Mouse (Mus musculus) ES-E14 (cell line): ENCODE measurements around the gene Nfasc. TPM values are rescaled to one million over a fixed set of nuclear protein-coding genes. Genes with fewer than 3 reads are reported as not detected.

ENCODE experiments used
- DNase-seq: peaks from one replicate; pipeline ENCODE4 v3.0.0-alpha.2; 2013; ENCODE audit warnings: low read depth, low spot score
- H3K27ac ChIP-seq: 2 replicates; pipeline ENCODE4 v1.5.1; 2012; ENCODE audit warnings: low read depth, mild to moderate bottlenecking, low read length, moderate library complexity, mixed read lengths; ENCODE audit not compliant: poor library complexity, insufficient read depth, severe bottlenecking
- H3K36me3 ChIP-seq: 2 replicates; pipeline ENCODE4 v1.6.1; 2012; ENCODE audit warnings: mild to moderate bottlenecking, low read length, moderate library complexity, mixed read lengths; ENCODE audit not compliant: control insufficient read depth, poor library complexity, insufficient read depth, severe bottlenecking
- H3K4me1 ChIP-seq, 2 experiments: fragments of 150-350 bp in 1 of 2; sonication (generic) in 1 of 2; 2 replicates each; pipeline ENCODE4 v1.6.1; 2012; ENCODE audit warnings: low read length in 2 of 2, mild to moderate bottlenecking in 1 of 2, mixed read lengths in 1 of 2; ENCODE audit not compliant: control insufficient read depth in 2 of 2, insufficient read depth in 2 of 2, poor library complexity in 1 of 2
- H3K4me3 ChIP-seq, 2 experiments: fragments of 150-350 bp in 1 of 2; sonication (generic) in 1 of 2; 2 replicates each; pipeline ENCODE4 v1.5.1; 2012; ENCODE audit warnings: low read length in 2 of 2, low read depth in 1 of 2, mild to moderate bottlenecking in 1 of 2, mixed read lengths in 1 of 2; ENCODE audit not compliant: insufficient read depth in 1 of 2, poor library complexity in 1 of 2, severe bottlenecking in 1 of 2
- H3K9ac ChIP-seq: 2 replicates; pipeline ENCODE4 v1.6.1; 2012; ENCODE audit warnings: low read depth, mild to moderate bottlenecking, low read length, mixed read lengths; ENCODE audit not compliant: poor library complexity, insufficient read depth, severe bottlenecking
- H3K9me3 ChIP-seq: fragments of 150-350 bp; sonication (generic); 2 replicates; pipeline ENCODE4 v1.6.1; 2012; ENCODE audit warnings: low read depth, mild to moderate bottlenecking, low read length; ENCODE audit not compliant: control insufficient read depth, insufficient read depth
- CHD2 ChIP-seq: IDR thresholded peaks from 2 replicates; pipeline ENCODE4 v1.6.1; 2014; ENCODE audit warnings: mild to moderate bottlenecking, low read depth, low read length, inconsistent platforms
- HCFC1 ChIP-seq: IDR thresholded peaks from 2 replicates; pipeline ENCODE4 v1.6.1; 2012; ENCODE audit warnings: low read length, inconsistent platforms, borderline replicate concordance; ENCODE audit not compliant: insufficient read depth
- MAFK ChIP-seq: IDR thresholded peaks from 2 replicates; pipeline ENCODE4 v1.6.1; 2014; ENCODE audit warnings: mild to moderate bottlenecking, low read depth, low read length, inconsistent platforms; ENCODE audit not compliant: insufficient read depth
- ZC3H11A ChIP-seq: IDR thresholded peaks from 2 replicates; pipeline ENCODE4 v1.6.1; 2012; ENCODE audit warnings: low read depth, mild to moderate bottlenecking, inconsistent platforms, low read length, borderline replicate concordance
- ZNF384 ChIP-seq: IDR thresholded peaks from 2 replicates; pipeline ENCODE4 v1.6.1; 2012; ENCODE audit warnings: low read depth, low read length, inconsistent platforms
- in situ Hi-C, 2 experiments: fragments of 600-800 bp; cut with MboI; formaldehyde crosslinking; loops; one replicate each; pipeline ENCODE4 v1.15.1; 2025; ENCODE audit warnings: low sequenced_read_pairs in 2 of 2, inconsistent platforms in 1 of 2; ENCODE audit not compliant: unreplicated experiment in 2 of 2
- total RNA-seq: library from RNA; depleted of rRNA; stranded (reverse); fragments of 300-350 nt; gene quantifications from 2 replicates; pipeline ENCODE4 v1.2.3, GENCODE M21; 2012

Gene Nfasc
- total RNA-seq, 1 experiment = 8.9 TPM

DNA sequence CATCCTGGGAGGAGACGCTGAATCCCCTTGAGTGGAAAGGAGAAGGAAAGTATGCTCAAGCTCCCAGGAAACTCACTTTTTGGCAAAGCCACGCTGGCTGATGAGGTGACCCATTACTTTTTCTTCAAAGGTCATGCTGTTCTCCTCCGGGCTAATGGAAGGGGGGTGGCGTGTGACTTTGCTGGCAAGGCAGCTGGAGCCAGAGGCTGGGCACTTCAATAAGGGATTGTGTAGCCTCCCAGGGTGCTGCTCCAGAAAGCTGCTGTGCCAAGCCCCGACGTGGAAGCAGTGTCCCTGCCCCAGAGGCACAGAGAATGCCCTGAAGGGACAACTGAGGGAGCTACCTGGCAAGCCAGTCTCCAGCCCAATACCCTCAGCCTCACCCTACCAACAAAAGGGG, 101.3 kb downstream of the Nfasc start:
- H3K9me3 ChIP-seq = no peaks in the 10 kb centered on the region
- in situ Hi-C loops = no loop called here
- H3K4me1 ChIP-seq = no peaks in the 10 kb centered on the region
- DNase-seq = no peak
- no peak overlapping the region for H3K4me3 ChIP-seq
- no peak overlapping the region for H3K27ac ChIP-seq
- no peak overlapping the region for H3K9ac ChIP-seq
- TF ChIP-seq HCFC1 (no peak), ZNF384 (no peak), MAFK (no peak), CHD2 (no peak), ZC3H11A (no peak)
- no peaks in the 10 kb centered on the region; the same call in 1 of the 2 replicates for H3K36me3 ChIP-seq

DNA sequence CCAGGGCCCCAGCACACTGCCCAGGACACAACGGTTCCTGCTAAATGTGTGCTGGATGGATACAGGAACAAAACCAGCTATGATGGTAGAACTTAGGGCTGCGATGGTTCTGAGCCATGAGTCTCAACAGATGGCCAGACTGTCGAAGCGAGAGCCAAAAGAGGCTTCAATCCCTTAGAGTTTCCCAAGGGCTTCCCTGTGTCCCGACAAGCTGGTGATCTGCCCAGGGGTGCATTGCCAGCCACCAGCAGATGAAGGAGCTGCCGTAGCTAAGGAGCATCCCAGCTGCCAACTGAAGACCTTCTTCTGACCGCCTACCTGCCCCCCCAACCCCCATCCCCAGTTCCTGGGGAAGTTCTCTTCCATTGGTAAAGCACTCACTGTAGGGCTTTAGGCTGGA, 104.3 kb downstream of the Nfasc start:
- no peak overlapping the region for H3K27ac ChIP-seq
- in situ Hi-C loops = no loop called here

DNA sequence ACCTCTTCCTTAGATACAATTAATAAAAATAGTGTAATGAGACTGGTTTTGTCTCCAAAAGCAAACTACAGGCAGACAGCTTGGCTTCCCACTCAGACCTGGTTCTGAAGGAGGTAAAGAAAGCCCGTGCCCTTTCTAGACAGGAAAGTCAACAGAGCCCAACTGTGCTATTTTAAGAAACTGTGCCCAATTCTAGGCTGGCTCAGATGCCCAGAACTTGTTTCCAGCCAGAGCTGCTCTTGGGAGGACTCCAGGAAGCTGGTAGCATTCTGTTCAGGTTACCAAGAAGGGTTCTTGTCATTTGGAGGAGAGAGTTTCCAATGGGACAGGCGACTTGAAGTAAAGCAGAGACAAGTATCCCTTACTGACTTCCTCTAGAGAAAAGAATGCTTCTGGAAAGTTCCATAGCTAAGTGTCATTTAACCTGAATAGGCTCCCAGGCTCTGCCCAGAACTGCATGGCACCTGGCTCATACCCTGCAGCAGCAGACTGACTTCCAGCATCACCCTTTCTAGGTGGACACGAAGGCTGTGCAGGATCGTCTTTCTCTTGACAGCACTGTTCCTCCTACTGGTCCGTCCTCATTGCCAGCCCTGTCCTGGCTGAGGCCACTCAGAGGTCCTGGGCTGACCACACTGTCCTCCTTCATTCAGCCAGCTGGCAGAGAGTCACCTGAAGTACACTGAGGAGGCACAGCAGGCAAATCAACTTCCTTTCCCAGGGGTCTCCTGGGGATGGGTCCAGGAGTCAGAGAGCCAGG, 111.8 kb downstream of the Nfasc start:
- no peak overlapping the region for H3K9ac ChIP-seq
- H3K4me1 ChIP-seq = no peaks in the 10 kb centered on the region
- peaks cover 4% of the 10 kb centered on the region; the same call in 1 of the 2 replicates for H3K36me3 ChIP-seq
- TF ChIP-seq CHD2 (no peak), ZNF384 (no peak), ZC3H11A (no peak), HCFC1 (no peak), MAFK (no peak)
- no peak for DNase-seq
- H3K27ac ChIP-seq = no peak overlapping the region
- in situ Hi-C loops = no loop called here
- no peak overlapping the region for H3K4me3 ChIP-seq
- H3K9me3 ChIP-seq = no peaks in the 10 kb centered on the region

More for the DNA sequence above, 104.3 kb downstream of the Nfasc start:
- DNase-seq = no peak
- no peaks in the 10 kb centered on the region for H3K9me3 ChIP-seq
- no peak overlapping the region for H3K4me3 ChIP-seq
- no peak for TF ChIP-seq MAFK
- no peaks in the 10 kb centered on the region for H3K4me1 ChIP-seq
- no peaks in the 10 kb centered on the region; the same call in 1 of the 2 replicates for H3K36me3 ChIP-seq
- H3K9ac ChIP-seq = no peak overlapping the region

DNA sequence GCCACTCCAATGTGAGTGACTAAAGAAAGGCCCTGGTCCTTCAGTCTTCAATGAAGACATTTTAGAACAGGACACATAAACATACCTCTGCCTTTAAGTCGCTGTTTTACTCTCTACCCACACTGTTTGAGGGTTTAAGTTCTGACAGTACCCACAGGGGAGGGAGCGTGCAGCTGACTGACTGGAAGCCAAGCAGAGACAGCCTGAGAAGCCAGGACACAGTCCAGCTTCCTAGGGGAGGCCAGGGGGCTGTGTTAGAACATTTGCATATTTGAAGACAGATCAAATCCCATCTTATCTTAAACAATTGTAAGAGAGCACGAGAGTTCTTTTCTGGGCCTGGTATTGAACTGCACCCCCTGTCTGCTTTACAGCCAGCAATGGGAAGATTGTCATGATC, 113.0 kb downstream of the Nfasc start:
- DNase-seq = no peak

DNA sequence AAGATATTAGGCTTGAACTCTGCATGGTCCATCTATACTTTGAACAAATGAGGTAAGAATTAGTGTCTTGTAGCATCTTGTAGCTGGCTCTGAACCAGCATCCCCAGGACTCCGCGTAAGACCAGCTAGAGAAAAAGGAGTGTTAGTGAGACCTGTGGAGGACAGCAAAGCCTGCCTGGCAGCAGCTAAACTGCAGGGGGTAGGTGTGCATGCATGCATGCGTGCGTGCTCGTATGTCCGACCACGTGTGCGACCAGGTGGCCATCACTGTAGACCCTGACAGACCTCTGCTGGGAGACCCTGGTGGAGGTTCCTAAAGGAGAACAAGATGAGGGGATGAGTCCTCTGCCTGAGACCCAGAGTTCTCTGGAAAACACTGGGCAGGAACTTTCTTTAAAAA, 113.4 kb downstream of the Nfasc start:
- TF ChIP-seq ZC3H11A (no peak), HCFC1 (no peak), ZNF384 (no peak), MAFK (no peak), CHD2 (no peak)
- in situ Hi-C loops = no loop called here
- H3K9ac ChIP-seq = no peak overlapping the region

More for the DNA sequence above, 113.0 kb downstream of the Nfasc start:
- no peaks in the 10 kb centered on the region for H3K4me1 ChIP-seq
- no peaks in the 10 kb centered on the region for H3K9me3 ChIP-seq
- H3K27ac ChIP-seq = no peak overlapping the region
- H3K4me3 ChIP-seq = no peak overlapping the region
- TF ChIP-seq ZNF384 (no peak), ZC3H11A (no peak), CHD2 (no peak), HCFC1 (no peak), MAFK (no peak)
- in situ Hi-C loops = no loop called here
- peaks cover 4% of the 10 kb centered on the region; the same call in 1 of the 2 replicates for H3K36me3 ChIP-seq
- H3K9ac ChIP-seq = no peak overlapping the region

More for the DNA sequence above, 113.4 kb downstream of the Nfasc start:
- no peak for DNase-seq
- Histone ChIP-seq H3K4me3 (no peak overlapping the region), H3K27ac (no peak overlapping the region), H3K4me1 (no peaks in the 10 kb centered on the region), H3K36me3 (peaks cover 4% of the 10 kb centered on the region; the same call in 1 of the 2 replicates), H3K9me3 (no peaks in the 10 kb centered on the region)
